Mouse (Mus musculus): ENCODE results near the gene Rusc2.
A peak's percentile ranks its signal among the peaks of the same experiment; 100 is the strongest.

DNA sequence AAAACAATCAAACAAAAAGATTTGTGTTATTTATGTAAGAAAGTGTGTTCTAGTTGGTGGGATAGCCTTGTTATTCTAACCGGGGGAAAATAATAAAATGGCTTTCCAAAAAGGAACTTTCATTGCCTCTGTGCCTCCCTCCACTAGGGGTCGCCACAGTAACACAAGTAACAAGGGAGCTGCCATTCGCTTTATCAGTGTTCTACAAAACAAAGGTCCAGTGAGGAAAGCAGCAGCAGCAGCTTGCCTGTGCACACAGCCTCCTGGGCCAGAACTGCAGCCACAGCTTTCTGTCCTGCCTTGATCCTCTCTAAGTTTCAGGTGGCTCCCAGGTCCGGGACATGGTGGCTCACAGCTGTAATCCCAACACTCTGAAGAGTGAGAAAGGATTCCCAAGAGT lies 49.9 kb downstream of the Rusc2 start:
- TF ChIP-seq CTCF (IDR thresholded peaks at IDR 0.05; ENCODE audit: insufficient read depth, low read length), result peak; percentile 68
- TF ChIP-seq POLR2A (IDR thresholded peaks at IDR 0.05; ENCODE audit: borderline replicate concordance, extremely low read depth, low read depth, low read length), result no peak
